34 mouse cellular contexts compared by ENCODE assay signal in the genomic region with DNA sequence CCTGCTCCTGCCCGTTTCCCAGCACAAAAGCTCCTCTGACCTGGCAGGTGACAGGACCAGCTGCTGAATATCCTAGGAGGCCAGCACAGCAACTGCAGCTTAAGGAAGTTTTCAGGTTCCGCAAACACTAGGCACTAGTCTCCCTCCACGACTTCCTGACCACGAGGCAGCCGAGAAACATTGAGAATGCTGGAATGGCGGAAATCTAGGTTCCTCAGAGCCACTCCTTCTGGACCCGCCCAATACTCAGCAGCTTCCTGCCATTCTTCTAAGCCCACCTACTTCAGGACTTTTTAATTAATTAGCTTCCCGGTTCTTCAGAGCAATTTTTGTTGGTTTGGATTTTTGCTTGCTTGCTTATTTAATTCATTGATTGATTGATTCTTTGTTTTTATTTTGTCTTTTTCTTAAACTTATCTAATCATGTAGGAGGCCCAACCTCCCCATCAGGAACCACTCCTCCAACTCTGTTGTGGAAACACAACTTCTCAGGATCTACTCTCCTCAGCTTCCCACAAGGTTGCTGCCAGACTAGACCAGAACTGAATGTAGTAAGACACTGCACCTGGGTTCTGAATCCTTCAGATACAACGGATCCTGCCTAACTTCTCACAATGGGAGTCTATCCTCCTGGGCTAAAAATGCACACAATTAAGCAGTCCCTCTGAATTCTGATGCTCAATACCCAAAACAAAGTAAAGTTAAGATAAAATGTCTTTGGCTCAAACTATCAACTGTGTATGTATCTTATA. TPM values are rescaled to one million over a fixed set of nuclear protein-coding genes. Genes with fewer than 3 reads are reported as not detected.
"Had no signal": no experiment of that assay in that cellular context is flagged by ENCODE, and none has a peak within 500 bp of the region (broad histone marks: within the 10 kb centered on the region; RNA-seq: fewer than 3 reads in every experiment).

A gene (minus strand): TSS at position 205 of the 752 bp plus-strand sequence.

RNA-seq across cellular contexts. Expression of the gene that starts here (rescaled TPM):
- total RNA-seq: common myeloid progenitor, adult 5-6 weeks; forebrain, postnatal 0 days; gastrocnemius, adult 18-20 months; gastrocnemius, adult 2 months; gastrocnemius, adult 8-10 months; gastrocnemius, postnatal 10 days; gastrocnemius, postnatal 14 days; gastrocnemius, postnatal 25 days; gastrocnemius, postnatal 36 days; gastrocnemius, postnatal 4 days; granulocyte monocyte progenitor cell, adult 5-6 weeks; heart, adult 18-20 months; heart, adult 2 months; heart, adult 8-10 months had no signal
- polyA plus RNA-seq: cortical plate, adult 2 months; embryonic facial prominence, embryonic 10.5 days; embryonic facial prominence, embryonic 11.5 days; embryonic facial prominence, embryonic 12.5 days; embryonic facial prominence, embryonic 13.5 days; embryonic facial prominence, embryonic 14.5 days; embryonic facial prominence, embryonic 15.5 days; erythroblast, embryonic 14.5 days; forebrain, embryonic 10.5 days; forebrain, embryonic 11.5 days; forebrain, embryonic 12.5 days; forebrain, embryonic 13.5 days; forebrain, embryonic 14.5 days; forebrain, embryonic 15.5 days; forebrain, embryonic 16.5 days; forebrain, postnatal 0 days; frontal cortex, adult 2 months; gonadal fat pad, adult 2 months; heart, adult 2 months; heart, embryonic 10.5 days; heart, embryonic 11.5 days; heart, embryonic 12.5 days had no signal
